Mouse (Mus musculus) hindbrain, embryonic 12.5 days (tissue): ENCODE results near the gene Ttll13. TPM values are rescaled to one million over a fixed set of nuclear protein-coding genes. Genes with fewer than 3 reads are reported as not detected.

Experiments used
- ATAC-seq: fragments of 200-750 bp; cut with Nextera tagmentation; 2 replicates; pipeline ENCODE4 v1.8.0; 2017; ENCODE audit warnings: moderate TSS enrichment; ENCODE audit not compliant: low FRiP score
- H3K27ac ChIP-seq: fragments of 300-500 bp; sonication (generic); 2 replicates; pipeline ENCODE4 v1.5.1; 2016; ENCODE audit warnings: mild to moderate bottlenecking
- H3K27me3 ChIP-seq: fragments of 300-500 bp; sonication (generic); 2 replicates; pipeline ENCODE4 v1.6.1; 2016; ENCODE audit warnings: mild to moderate bottlenecking
- H3K36me3 ChIP-seq: fragments of 300-500 bp; sonication (generic); 2 replicates; pipeline ENCODE4 v1.6.1; 2016; ENCODE audit warnings: mild to moderate bottlenecking
- H3K4me1 ChIP-seq: fragments of 300-500 bp; sonication (generic); 2 replicates; pipeline ENCODE4 v1.6.1; 2016
- H3K4me2 ChIP-seq: fragments of 300-500 bp; sonication (generic); replicated peaks from 2 replicates; pipeline ENCODE4 v1.6.1; 2016; ENCODE audit warnings: mild to moderate bottlenecking
- H3K4me3 ChIP-seq: fragments of 300-500 bp; sonication (generic); 2 replicates; pipeline ENCODE4 v1.5.1; 2016; ENCODE audit warnings: mild to moderate bottlenecking
- H3K9ac ChIP-seq: fragments of 300-500 bp; sonication (generic); 2 replicates; pipeline ENCODE4 v1.6.1; 2016; ENCODE audit warnings: mild to moderate bottlenecking, moderate library complexity
- H3K9me3 ChIP-seq: fragments of 300-500 bp; sonication (generic); replicated peaks from 2 replicates; pipeline ENCODE4 v1.6.1; 2016; ENCODE audit warnings: mild to moderate bottlenecking
- WGBS: fragments of 180-500 bp; shearing (Covaris S2); methylation state at CpG from one replicate; pipeline ENCODE4 v1.1.7; 2016; 5-methylcytosine and 5-hydroxymethylcytosine counted together
- polyA plus RNA-seq: library from polyadenylated mRNA; unstranded; fragments of >200 nt; fragmentation: Nextera tagmentation; extraction: Ambion mirVana; gene quantifications from 2 replicates; pipeline ENCODE4 v1.2.1, GENCODE M21; 2016

Gene Ttll13
- polyA plus RNA-seq, 1 experiment from 2014 or later: 2.0 TPM

DNA sequence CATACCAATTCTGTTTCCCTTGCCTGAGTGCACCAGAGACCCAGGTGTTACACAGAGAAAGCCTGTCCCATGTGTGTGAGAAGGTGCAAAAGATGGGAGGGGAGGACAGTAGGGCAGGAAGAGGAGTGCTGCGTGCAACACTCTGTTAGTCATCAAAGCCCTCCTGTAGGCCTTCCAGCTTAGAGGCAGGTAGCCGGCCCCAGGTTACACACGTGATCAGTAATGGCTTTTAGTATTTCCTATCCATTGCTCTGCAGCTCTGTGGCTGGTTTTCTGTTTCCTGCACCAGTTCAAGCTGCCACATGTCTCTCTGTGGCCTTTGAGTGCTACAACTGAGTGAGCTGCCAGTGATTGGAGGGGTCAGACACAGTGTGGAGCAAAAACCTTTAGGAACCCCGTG, 41.8 kb upstream of the Ttll13 start:
- Histone ChIP-seq H3K27me3 (no peaks in the 10 kb centered on the region), H3K4me2 (no peak overlapping the region), H3K4me3 (no peak overlapping the region), H3K36me3 (no peaks in the 10 kb centered on the region), H3K4me1 (peaks cover 86% of the 10 kb centered on the region), H3K9me3 (no peaks in the 10 kb centered on the region), H3K27ac (peak overlapping the region; percentile 87), H3K9ac (no peak overlapping the region)
- ATAC-seq: no peak; the same call in 1 of the 2 replicates
- WGBS: 85% methylated on average over 4 of the region's 4 CpGs

DNA sequence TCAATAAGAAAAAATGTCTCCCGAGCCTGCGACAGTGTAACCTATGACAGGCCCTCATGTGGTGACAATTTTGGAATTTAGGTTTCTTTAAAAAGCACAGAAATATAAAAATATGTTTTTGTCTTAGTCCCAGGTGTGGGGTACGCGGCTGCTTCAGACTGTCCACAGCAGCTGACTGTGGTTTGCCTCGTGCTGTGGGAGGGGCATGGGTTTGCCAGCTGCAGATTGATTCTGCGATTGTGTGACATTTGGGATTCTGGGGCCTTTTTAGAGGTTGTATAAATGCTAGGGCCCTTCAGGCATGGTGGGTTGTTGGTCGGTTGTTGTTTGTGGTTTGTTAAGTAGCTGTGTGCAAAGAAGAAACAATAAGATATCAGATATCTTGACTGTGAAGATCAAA, 41.2 kb upstream of the Ttll13 start:
- Histone ChIP-seq H3K27me3 (no peaks in the 10 kb centered on the region), H3K4me3 (no peak overlapping the region), H3K9me3 (no peaks in the 10 kb centered on the region), H3K36me3 (no peaks in the 10 kb centered on the region), H3K4me2 (no peak overlapping the region), H3K9ac (no peak overlapping the region), H3K27ac (no peak overlapping the region), H3K4me1 (peaks cover 84% of the 10 kb centered on the region)
- 86% methylated on average over 7 of the region's 7 CpGs for whole genome bisulfite sequencing
- ATAC-seq: no peak

DNA sequence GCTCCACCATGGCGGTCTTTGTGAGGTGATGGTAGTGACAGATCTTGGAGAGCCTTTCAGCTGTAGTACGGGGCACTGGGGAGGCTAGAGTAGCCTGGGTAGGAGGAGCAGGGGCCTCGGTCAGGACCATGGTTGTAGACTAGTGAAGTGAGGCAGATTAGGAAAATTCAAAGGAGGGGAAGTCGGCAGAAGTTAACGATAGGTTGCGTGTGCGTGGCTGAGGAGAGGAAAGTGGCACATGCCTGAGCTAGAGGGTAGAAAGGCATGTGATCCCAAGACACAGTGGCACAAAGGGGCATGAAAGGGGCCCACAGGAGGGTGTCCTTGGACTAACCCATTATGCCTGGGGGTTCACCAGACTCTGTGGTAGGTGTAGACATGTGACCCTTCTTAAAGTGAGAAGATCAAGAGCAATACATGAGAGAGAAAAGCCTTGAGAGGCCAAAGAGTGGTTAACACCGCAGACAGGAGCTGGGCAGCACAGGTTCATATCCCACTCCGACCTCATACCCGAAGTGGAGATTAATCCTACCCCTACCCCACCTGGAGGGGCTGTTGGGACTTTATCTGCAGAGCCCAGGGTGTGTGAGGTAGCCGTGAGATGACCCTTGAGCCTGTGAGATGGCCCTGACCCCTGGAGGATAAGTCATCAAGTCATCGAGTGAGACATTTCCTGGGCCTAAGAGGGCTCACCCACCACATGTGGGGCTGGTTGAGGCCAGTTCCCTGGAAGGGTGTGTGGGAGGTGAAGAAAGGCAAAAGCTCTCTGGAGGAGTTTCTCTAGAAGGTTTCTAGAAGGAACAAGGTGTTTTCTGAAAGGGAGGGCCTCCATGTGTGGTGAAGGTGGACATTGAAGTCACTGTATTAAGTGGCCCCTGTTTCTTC, 40.2 kb upstream of the Ttll13 start:
- no peak for ATAC-seq
- Histone ChIP-seq H3K9me3 (no peaks in the 10 kb centered on the region), H3K27ac (no peak overlapping the region), H3K36me3 (no peaks in the 10 kb centered on the region), H3K4me1 (peaks cover 78% of the 10 kb centered on the region), H3K4me2 (no peak overlapping the region), H3K27me3 (no peaks in the 10 kb centered on the region), H3K9ac (no peak overlapping the region), H3K4me3 (no peak overlapping the region)
- 90% methylated on average over 12 of the region's 12 CpGs for WGBS

DNA sequence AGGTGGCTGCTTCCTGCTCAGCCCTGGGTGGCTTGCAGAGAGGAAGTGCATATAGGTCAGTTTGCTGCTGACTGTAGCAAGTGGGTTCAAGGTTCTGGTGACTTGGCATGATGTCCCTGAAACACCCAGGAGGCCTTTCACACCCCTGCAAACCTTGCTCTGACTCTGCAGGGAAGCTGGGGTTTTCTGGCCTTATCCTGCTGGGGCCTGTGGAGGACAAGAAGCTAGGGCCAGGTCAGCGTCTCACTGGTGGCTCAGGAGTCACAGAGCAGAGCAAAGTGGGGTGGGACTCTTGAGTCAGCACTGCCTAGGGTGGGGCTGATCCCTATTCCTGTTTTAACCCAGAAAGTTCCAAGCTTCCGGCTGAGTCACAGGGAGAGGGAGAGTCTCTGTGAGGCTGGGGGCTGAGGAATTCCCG, 38.9 kb upstream of the Ttll13 start:
- Histone ChIP-seq H3K9ac (no peak overlapping the region), H3K4me1 (peaks cover 66% of the 10 kb centered on the region), H3K27me3 (no peaks in the 10 kb centered on the region), H3K27ac (peak overlapping the region; percentile 5; the same call in 1 of the 2 replicates), H3K4me2 (no peak overlapping the region), H3K9me3 (no peaks in the 10 kb centered on the region), H3K4me3 (no peak overlapping the region), H3K36me3 (no peaks in the 10 kb centered on the region)
- WGBS: 75% methylated on average over 3 of the region's 3 CpGs
- no peak for ATAC-seq

DNA sequence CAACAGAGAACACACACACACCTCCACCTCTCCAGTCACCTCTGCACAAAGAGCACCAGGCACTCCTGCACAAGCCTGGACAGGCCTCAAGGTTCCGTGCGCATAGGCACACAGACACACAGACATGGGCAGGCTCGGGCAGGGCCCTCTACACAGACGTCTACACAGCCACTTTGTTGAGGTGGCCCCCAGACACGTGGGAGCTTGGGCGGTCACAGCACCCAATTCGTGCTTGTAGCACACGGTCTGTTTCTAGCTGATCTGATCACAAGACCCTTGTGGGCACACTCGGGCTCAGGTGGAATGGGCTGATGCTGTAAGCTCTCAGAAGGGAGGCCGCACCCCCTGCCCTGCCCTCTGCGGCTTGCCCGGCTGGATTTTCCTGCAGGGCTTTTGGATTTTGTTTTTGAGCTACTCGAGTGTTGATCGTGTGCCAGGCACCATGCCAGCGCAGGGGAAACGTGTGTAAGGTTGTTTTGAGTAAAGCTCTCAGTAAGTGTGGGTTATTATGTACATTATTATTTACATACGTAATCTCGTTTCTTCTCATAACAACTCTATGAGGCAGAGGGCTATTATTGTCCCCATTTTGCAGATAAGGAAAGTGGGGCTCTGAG, 38.0 kb upstream of the Ttll13 start:
- H3K9ac ChIP-seq: no peak overlapping the region
- no peak overlapping the region for H3K4me3 ChIP-seq
- H3K9me3 ChIP-seq: no peaks in the 10 kb centered on the region
- no peak overlapping the region for H3K4me2 ChIP-seq
- no peaks in the 10 kb centered on the region for H3K27me3 ChIP-seq
- H3K4me1 ChIP-seq: peaks cover 57% of the 10 kb centered on the region
- no peak for ATAC-seq
- 83% methylated on average over 18 of the region's 18 CpGs for WGBS
- H3K36me3 ChIP-seq: peaks cover 6% of the 10 kb centered on the region
- peak overlapping the region; percentile 5 for H3K27ac ChIP-seq

DNA sequence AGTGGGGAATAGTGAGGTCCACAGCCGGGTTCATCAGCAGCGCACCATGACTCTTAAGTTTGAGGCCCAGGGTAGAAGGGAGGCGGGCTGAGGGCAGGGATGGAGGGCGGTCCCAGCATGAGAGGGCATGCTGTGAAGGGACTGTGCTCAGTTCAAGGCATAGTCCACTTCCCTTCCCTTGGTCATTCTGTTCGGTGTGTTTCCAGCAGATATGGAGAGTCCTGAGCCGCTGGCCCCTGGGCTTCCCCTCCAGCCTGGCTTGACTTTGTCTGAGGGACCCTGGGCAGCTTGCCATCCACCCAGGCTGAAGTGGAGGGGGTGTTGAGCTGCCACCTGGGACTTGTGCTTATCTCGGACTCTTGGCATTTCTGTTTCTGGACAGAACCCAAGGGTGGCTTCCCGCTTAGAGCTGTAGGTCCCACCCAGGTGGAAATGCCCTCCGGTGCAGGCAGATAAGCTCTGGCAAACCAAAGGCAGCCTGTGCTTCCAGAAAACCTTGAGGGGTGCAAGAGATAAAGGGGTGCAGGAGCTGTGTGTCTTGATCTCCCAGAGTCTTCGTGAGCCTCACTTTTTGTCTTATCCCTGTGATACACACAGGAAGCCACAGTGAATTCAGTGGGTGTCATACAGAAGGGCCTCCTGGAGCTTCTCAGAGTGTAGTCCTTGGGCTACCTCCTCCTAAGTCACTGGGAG, 37.3 kb upstream of the Ttll13 start:
- peaks cover 12% of the 10 kb centered on the region for H3K36me3 ChIP-seq
- H3K27me3 ChIP-seq: no peaks in the 10 kb centered on the region
- no peak overlapping the region for H3K9ac ChIP-seq
- H3K27ac ChIP-seq: no peak overlapping the region
- 85% methylated on average over 10 of the region's 10 CpGs for WGBS
- no peak overlapping the region for H3K4me2 ChIP-seq
- H3K4me3 ChIP-seq: no peak overlapping the region
- no peaks in the 10 kb centered on the region for H3K9me3 ChIP-seq
- peaks cover 50% of the 10 kb centered on the region for H3K4me1 ChIP-seq
- ATAC-seq: no peak

DNA sequence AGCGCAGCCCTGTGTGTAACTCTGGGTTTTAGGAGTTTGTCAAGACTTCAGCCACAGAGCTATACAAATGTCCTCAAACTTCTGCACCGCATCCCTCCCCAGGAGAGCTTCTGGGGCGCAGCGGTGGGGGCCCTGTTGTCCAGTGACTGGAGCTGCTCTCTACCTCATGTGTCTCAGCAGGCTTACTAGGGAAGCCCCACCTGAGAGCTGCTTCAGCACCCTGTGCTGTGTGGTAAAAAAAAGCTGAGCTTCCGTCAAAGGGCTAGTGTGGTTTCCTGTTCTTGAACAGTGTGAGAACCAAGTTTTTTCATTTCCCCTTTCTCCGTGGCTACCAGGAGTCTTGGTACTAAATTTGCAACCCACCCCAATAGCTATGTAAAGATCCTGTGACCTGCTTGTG, 36.5 kb upstream of the Ttll13 start:
- peaks cover 42% of the 10 kb centered on the region for H3K4me1 ChIP-seq
- no peak for ATAC-seq

DNA sequence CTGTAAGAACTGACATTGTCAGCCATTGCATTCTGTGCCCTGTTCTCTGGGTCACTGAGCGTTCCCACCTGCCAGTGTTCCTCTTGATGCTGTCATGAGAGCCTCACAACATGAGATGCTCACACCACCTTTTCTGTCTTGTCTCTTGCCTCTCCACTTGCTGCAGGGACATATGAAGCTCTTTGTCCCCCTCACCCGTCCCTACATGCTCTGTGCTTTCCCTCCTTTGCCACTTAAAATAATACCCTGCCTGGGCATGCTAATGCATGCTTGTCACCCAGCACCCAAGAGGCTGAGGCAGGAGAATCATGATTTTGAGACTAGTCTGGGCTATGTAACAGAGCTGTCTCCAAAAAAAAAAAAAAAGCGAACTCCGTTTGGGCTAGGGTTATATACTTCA, 35.2 kb upstream of the Ttll13 start:
- H3K9me3 ChIP-seq: no peaks in the 10 kb centered on the region
- H3K27ac ChIP-seq: no peak overlapping the region
- ATAC-seq: no peak
- peaks cover 14% of the 10 kb centered on the region for H3K36me3 ChIP-seq
- no peak overlapping the region for H3K4me3 ChIP-seq
- H3K9ac ChIP-seq: no peak overlapping the region
- peaks cover 36% of the 10 kb centered on the region for H3K4me1 ChIP-seq
- 81% methylated on average over 4 of the region's 4 CpGs for WGBS
- no peak overlapping the region for H3K4me2 ChIP-seq
- no peaks in the 10 kb centered on the region for H3K27me3 ChIP-seq

More for the DNA sequence above, 36.5 kb upstream of the Ttll13 start:
- Histone ChIP-seq H3K9ac (no peak overlapping the region), H3K4me2 (no peak overlapping the region), H3K36me3 (peaks cover 12% of the 10 kb centered on the region), H3K4me3 (no peak overlapping the region), H3K27me3 (no peaks in the 10 kb centered on the region), H3K9me3 (no peaks in the 10 kb centered on the region), H3K27ac (no peak overlapping the region)
- 79% methylated on average over 6 of the region's 6 CpGs for WGBS

DNA sequence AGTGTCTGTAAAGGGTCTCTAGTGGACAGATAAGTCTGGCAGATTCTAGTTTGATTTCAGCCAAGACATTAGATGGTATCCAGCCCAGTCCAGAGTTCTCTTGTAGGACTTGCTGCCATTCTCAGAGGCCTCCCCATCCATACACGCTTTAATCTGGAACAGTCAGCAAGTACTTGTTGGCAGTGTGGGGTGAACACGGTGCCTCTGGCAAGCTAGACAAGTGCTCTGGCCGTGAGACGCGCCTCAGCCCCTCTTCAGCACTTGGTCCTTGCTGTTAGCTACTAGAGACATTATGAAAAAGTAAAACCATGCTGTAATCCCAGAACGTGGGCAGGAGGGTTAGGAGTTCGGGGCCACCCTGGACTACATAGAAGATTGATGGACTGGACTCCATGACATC, 32.6 kb upstream of the Ttll13 start:
- 95% methylated on average over 7 of the region's 7 CpGs for WGBS
- no peaks in the 10 kb centered on the region for H3K9me3 ChIP-seq
- no peak overlapping the region for H3K4me2 ChIP-seq
- H3K27ac ChIP-seq: no peak overlapping the region
- ATAC-seq: no peak
- no peak overlapping the region for H3K9ac ChIP-seq
- H3K4me1 ChIP-seq: peaks cover 18% of the 10 kb centered on the region
- no peak overlapping the region for H3K4me3 ChIP-seq
- H3K36me3 ChIP-seq: peaks cover 38% of the 10 kb centered on the region
- no peaks in the 10 kb centered on the region for H3K27me3 ChIP-seq

DNA sequence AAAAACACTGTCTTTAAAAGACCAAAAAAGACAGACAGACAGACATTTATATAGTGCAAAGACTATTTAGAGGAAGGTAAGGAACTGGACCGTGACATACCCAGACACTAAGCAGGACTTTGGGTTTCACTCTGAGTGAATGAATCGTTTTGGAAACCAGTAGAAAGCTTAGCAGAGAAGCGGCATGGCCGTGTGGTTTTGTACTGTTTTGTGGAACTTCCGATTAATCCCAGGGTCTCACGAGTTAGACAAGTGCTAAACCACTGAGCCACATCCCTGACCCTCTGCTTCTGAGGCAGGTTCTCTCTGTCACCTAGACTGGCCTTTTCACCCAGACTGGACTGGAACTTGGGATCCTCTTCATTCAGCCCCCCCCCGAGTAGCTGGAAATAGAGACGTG, 31.7 kb upstream of the Ttll13 start:
- WGBS: 80% methylated on average over 8 of the region's 8 CpGs
- Histone ChIP-seq H3K9me3 (no peaks in the 10 kb centered on the region), H3K9ac (no peak overlapping the region), H3K4me2 (no peak overlapping the region), H3K4me3 (no peak overlapping the region), H3K27me3 (no peaks in the 10 kb centered on the region), H3K27ac (no peak overlapping the region), H3K36me3 (peaks cover 46% of the 10 kb centered on the region), H3K4me1 (peaks cover 11% of the 10 kb centered on the region)
- no peak for ATAC-seq

DNA sequence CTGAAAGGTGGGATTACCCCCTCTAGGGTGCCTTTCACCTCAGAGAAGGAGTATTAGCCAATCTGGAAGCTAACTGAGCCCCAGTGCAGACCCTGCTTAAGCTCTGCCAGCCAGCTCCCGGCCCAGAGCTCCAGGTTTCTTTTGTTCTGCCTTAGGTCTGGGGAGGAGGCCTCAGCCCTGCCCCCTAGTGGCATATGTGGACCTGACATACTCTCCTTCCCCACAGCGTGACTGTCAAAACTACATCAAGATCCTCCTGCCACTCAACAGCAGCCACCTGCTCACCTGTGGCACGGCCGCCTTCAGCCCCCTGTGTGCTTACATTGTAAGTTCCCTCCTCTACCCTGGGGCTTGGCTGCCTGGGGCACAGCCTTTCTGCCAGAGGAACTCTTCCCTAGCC, 30.8 kb upstream of the Ttll13 start:
- Histone ChIP-seq H3K27ac (peak overlapping the region; percentile 55), H3K36me3 (peaks cover 55% of the 10 kb centered on the region), H3K4me2 (no peak overlapping the region)

DNA sequence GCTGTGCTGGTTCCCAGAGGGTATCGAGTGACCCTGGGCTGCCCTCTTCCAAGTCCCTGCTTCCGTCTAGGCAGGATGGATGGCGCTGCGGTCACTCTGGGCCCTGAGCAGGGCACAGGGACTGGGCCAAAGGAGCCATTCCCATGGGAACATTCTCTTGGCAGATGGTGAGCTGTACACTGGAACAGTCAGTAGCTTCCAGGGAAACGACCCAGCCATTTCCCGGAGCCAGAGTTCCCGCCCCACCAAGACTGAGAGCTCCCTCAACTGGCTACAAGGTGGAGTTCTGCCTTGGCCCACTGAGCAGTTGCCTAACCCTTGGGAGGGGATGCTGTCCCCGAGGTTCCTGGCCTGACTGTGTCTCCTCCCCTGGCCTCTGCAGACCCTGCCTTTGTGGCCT, 29.6 kb upstream of the Ttll13 start:
- no peaks in the 10 kb centered on the region for H3K9me3 ChIP-seq
- peaks cover 67% of the 10 kb centered on the region for H3K36me3 ChIP-seq
- WGBS: 70% methylated on average over 8 of the region's 8 CpGs
- H3K4me2 ChIP-seq: no peak overlapping the region
- no peak overlapping the region for H3K27ac ChIP-seq
- no peaks in the 10 kb centered on the region for H3K27me3 ChIP-seq
- no peak overlapping the region for H3K4me3 ChIP-seq
- peak overlapping the region; percentile 23; the same call in 1 of the 2 replicates for H3K9ac ChIP-seq
- peak; percentile 39; the same call in 1 of the 2 replicates for ATAC-seq
- H3K4me1 ChIP-seq: peaks cover 4% of the 10 kb centered on the region; the same call in 1 of the 2 replicates

More for the DNA sequence above, 30.8 kb upstream of the Ttll13 start:
- ATAC-seq: peak; percentile 87
- Histone ChIP-seq H3K9me3 (no peaks in the 10 kb centered on the region), H3K9ac (no peak overlapping the region), H3K4me3 (no peak overlapping the region), H3K27me3 (no peaks in the 10 kb centered on the region), H3K4me1 (peaks cover 8% of the 10 kb centered on the region)
- 26% methylated on average over 4 of the region's 4 CpGs for WGBS
